Mouse (Mus musculus): ENCODE data around the gene Nup210.

The Nup210 gene

GRCm38 (mm10) chr6:90969341-90969871 lies 147.2 kb downstream of the Nup210 start:
- in situ Hi-C loops (cut with MboI, MseI), result no loop called here
